Mouse (Mus musculus) macrophage (primary cell): ENCODE results near the gene Swsap1. TPM values are rescaled to one million over a fixed set of nuclear protein-coding genes. Genes with fewer than 3 reads are reported as not detected.
A peak's percentile ranks its signal among the peaks of the same experiment; 100 is the strongest.

ENCODE experiments used
- H3K27ac ChIP-seq: fragments of 350-480 bp; formaldehyde crosslinking; 2 replicates; pipeline ENCODE4 v1.9.0; 2021
- H3K36me3 ChIP-seq: fragments of 350-480 bp; formaldehyde crosslinking; 2 replicates; pipeline ENCODE4 v1.9.0; 2021; ENCODE audit errors: inconsistent target
- H3K4me3 ChIP-seq: fragments of 350-480 bp; formaldehyde crosslinking; 2 replicates; pipeline ENCODE4 v1.9.0; 2021; ENCODE audit errors: inconsistent target
- H3K79me2 ChIP-seq: fragments of 350-480 bp; formaldehyde crosslinking; 2 replicates; pipeline ENCODE4 v1.9.0; 2021; ENCODE audit errors: inconsistent target
- WGBS: methylation state at CpG from one replicate; pipeline ENCODE4 v1.1.7; 2026; ENCODE audit warnings: inconsistent platforms; ENCODE audit not compliant: missing documents; 5-methylcytosine and 5-hydroxymethylcytosine counted together
- polyA plus RNA-seq: library from polyadenylated mRNA; stranded (reverse); fragments of 250-400 nt; gene quantifications from 3 replicates; pipeline ENCODE4 v1.2.4, GENCODE M21; 2018; ENCODE audit warnings: inconsistent platforms

Gene Swsap1
- polyA plus RNA-seq, 1 experiment from 2014 or later = 5.2 TPM

GRCm38 (mm10) chr9:22000296-22000695, 44.7 kb downstream of the Swsap1 start:
- Histone ChIP-seq H3K27ac (no peak overlapping the region), H3K4me3 (no peak overlapping the region), H3K36me3 (peaks cover 9% of the 10 kb centered on the region), H3K79me2 (peaks cover 8% of the 10 kb centered on the region)
- WGBS = 97% methylated on average over 6 of the region's 6 CpGs

GRCm38 (mm10) chr9:22001633-22002032, 46.1 kb downstream of the Swsap1 start:
- H3K79me2 ChIP-seq = peaks cover 8% of the 10 kb centered on the region
- H3K27ac ChIP-seq = no peak overlapping the region
- WGBS = 98% methylated on average over 4 of the region's 4 CpGs
- H3K36me3 ChIP-seq = peaks cover 23% of the 10 kb centered on the region
- H3K4me3 ChIP-seq = no peak overlapping the region

- H3K79me2 ChIP-seq = peaks cover 8% of the 10 kb centered on the region
- H3K4me3 ChIP-seq = peak within 1 kb of the TSS; percentile 97
- WGBS = 10% methylated on average over 57 of the region's 57 CpGs
- H3K27ac ChIP-seq = peak within 1 kb of the TSS; percentile 71
- peaks cover 31% of the 10 kb centered on the region for H3K36me3 ChIP-seq
These were observed 46.9 kb downstream of the Swsap1 start, which contains the start of the genes Ccdc151 and Prkcsh for GRCm38 (mm10) chr9:22002194-22003162. Ccdc151 (minus strand) TSS chr9:22002634. Prkcsh (plus strand) TSS chr9:22002806.

- Histone ChIP-seq H3K27ac (peak overlapping the region; percentile 71), H3K79me2 (peaks cover 8% of the 10 kb centered on the region), H3K4me3 (peak overlapping the region; percentile 97), H3K36me3 (peaks cover 38% of the 10 kb centered on the region)
- WGBS = 0% methylated on average over 18 of the region's 18 CpGs
These were observed 47.6 kb downstream of the Swsap1 start for GRCm38 (mm10) chr9:22003163-22003554.

GRCm38 (mm10) chr9:22004546-22004945, 49.0 kb downstream of the Swsap1 start:
- H3K27ac ChIP-seq = no peak overlapping the region
- H3K79me2 ChIP-seq = peaks cover 8% of the 10 kb centered on the region
- no peak overlapping the region for H3K4me3 ChIP-seq
- H3K36me3 ChIP-seq = peaks cover 51% of the 10 kb centered on the region
- WGBS = 95% methylated on average over 12 of the region's 12 CpGs

Other genes starting within 250 kb of the Swsap1 start
- 29.9 to 80.2 TPM (median 62.2 TPM) in 3 replicates for gene Ldlr, start 232.3 kb upstream of the Swsap1 start, polyA plus RNA-seq
- gene Spc24, start 195.5 kb upstream of the Swsap1 start, polyA plus RNA-seq = 0.45 to 5.8 TPM (median 3.0 TPM) in 3 replicates
- gene Kank2, start 157.0 kb upstream of the Swsap1 start, polyA plus RNA-seq = 5.1 to 8.4 TPM (median 5.6 TPM) in 3 replicates
- not detected in 3 replicates for gene Angptl8, start 120.2 kb upstream of the Swsap1 start, polyA plus RNA-seq
- 1.8 to 4.1 TPM (median 3.4 TPM) in 3 replicates for gene Dock6, start 103.1 kb upstream of the Swsap1 start, polyA plus RNA-seq
- 12.4 to 19.7 TPM (median 16.8 TPM) in 3 replicates for gene Rab3d, start 37.6 kb upstream of the Swsap1 start, polyA plus RNA-seq
- 0.63 to 1.3 TPM (median 1.1 TPM) in 3 replicates for gene Ccdc159, start 28.3 kb upstream of the Swsap1 start, polyA plus RNA-seq
- gene Tmem205, start 28.2 kb upstream of the Swsap1 start, polyA plus RNA-seq = 14.3 to 71.0 TPM (median 48.2 TPM) in 3 replicates
- 0.36 to 1.4 TPM (median 0.91 TPM) in 3 replicates for gene Plppr2, start 18.7 kb upstream of the Swsap1 start, polyA plus RNA-seq
- 5.3 to 6.7 TPM (median 6.5 TPM) in 3 replicates for gene Epor, start 7.8 kb downstream of the Swsap1 start, polyA plus RNA-seq
- gene Rgl3, start 33.7 kb downstream of the Swsap1 start, polyA plus RNA-seq = 1.8 to 2.4 TPM (median 2.3 TPM) in 3 replicates
- gene Ccdc151, start 46.9 kb downstream of the Swsap1 start, polyA plus RNA-seq = 0.10 to 0.13 TPM in 2 of 3 replicates, not detected in the other
- 72.3 to 78.4 TPM (median 76.1 TPM) in 3 replicates for gene Prkcsh, start 47.1 kb downstream of the Swsap1 start, polyA plus RNA-seq
- gene Elavl3, start 96.3 kb downstream of the Swsap1 start, polyA plus RNA-seq = not detected in 3 replicates
- gene Gm49318, start 115.5 kb downstream of the Swsap1 start, polyA plus RNA-seq = not detected in 3 replicates
- gene Zfp653, start 115.6 kb downstream of the Swsap1 start, polyA plus RNA-seq = 4.3 to 7.0 TPM (median 5.2 TPM) in 3 replicates
- gene Ecsit, start 129.7 kb downstream of the Swsap1 start, polyA plus RNA-seq = 8.1 to 14.7 TPM (median 10.0 TPM) in 3 replicates
- not detected in 3 replicates for gene Cnn1, start 143.5 kb downstream of the Swsap1 start, polyA plus RNA-seq
- gene Elof1, start 161.4 kb downstream of the Swsap1 start, polyA plus RNA-seq = 46.8 to 70.0 TPM (median 65.2 TPM) in 3 replicates
- 6.4 to 8.0 TPM (median 7.2 TPM) in 3 replicates for gene Acp5, start 180.0 kb downstream of the Swsap1 start, polyA plus RNA-seq
- gene Pigyl, start 201.1 kb downstream of the Swsap1 start, polyA plus RNA-seq = 27.7 to 36.9 TPM (median 33.2 TPM) in 3 replicates
- not detected in 3 replicates for gene Zfp872, start 232.3 kb downstream of the Swsap1 start, polyA plus RNA-seq